ENCODE assay signal across 8 mouse cellular contexts in genomic region chr6:107530621-107531285, GRCm38 (mm10). TPM values are rescaled to one million over a fixed set of nuclear protein-coding genes. Genes with fewer than 3 reads are reported as not detected.
DNase-seq lines count a peak whose midpoint lies in the region; ATAC-seq and TF ChIP-seq lines count a peak whose summit lies in the region.

No protein-coding gene starts in this region.

- intact Hi-C loops in left cerebral cortex, adult 2 months (cut with DNase I): loop anchor here (5.0 to 10.0 kb wide), 3 partner anchors 494 to 706 kb away; no protein-coding TSS in a partner anchor
- intact Hi-C loops in left cerebral cortex, postnatal 14 days (cut with DNase I): loop anchor here (10.0 kb wide), 1 partner anchor 706 kb away; no protein-coding TSS in a partner anchor

- peak overlapping the region; percentile 88 for H3K4me3 ChIP-seq in left cerebral cortex, adult 2 months
- peak overlapping the region; percentile 67 for H3K4me3 ChIP-seq in forebrain, embryonic 16.5 days (replicated peaks; ENCODE audit: low read length)
- no peak overlapping the region for H3K4me3 ChIP-seq in lung, adult 2 months (replicated peaks; ENCODE audit: extremely low read depth, low read depth, low read length)

- peak overlapping the region; percentile 88 for H3K4me2 ChIP-seq in forebrain, embryonic 16.5 days (ENCODE audit: low read length)

- TF ChIP-seq CTCF in left cerebral cortex, adult 2 months (IDR thresholded peaks at IDR 0.05): no peak
- TF ChIP-seq CTCF in lung, adult 2 months (IDR thresholded peaks at IDR 0.05; ENCODE audit: insufficient read depth, low read length): no peak

- H3K9ac ChIP-seq in forebrain, embryonic 16.5 days (replicated peaks; ENCODE audit: low read depth, low read length): peak overlapping the region; percentile 96

- ATAC-seq in forebrain, embryonic 16.5 days: no peak; the same call in 1 of the 2 replicates
- ATAC-seq in megakaryocyte progenitor cell, adult 5-6 weeks (replicated peaks; ENCODE audit: poor library complexity): peak; percentile 55
- no peak for ATAC-seq in erythroid progenitor cell, adult 5-6 weeks (replicated peaks; ENCODE audit: low FRiP score, poor library complexity, severe bottlenecking)

- no peaks in the 10 kb centered on the region for H3K9me3 ChIP-seq in forebrain, embryonic 16.5 days (ENCODE audit: control insufficient read depth, low read length)

- H3K4me1 ChIP-seq in forebrain, embryonic 16.5 days (replicated peaks; ENCODE audit: control insufficient read depth, insufficient read depth, low read length): peaks cover 31% of the 10 kb centered on the region
- no peaks in the 10 kb centered on the region for H3K4me1 ChIP-seq in lung, adult 2 months (ENCODE audit: control insufficient read depth, insufficient read depth, low read length)

- DNase-seq in left cerebral cortex, adult 2 months (ENCODE audit: extremely low spot score in 1 of 2, low spot score in 2 of 2): no peak
- no peak for DNase-seq in left cerebral cortex, postnatal 14 days (ENCODE audit: low spot score in 2 of 2)
- DNase-seq in cerebellum, adult 18-20 months: peak; percentile 41 to 51
- no peak for DNase-seq in testis, postnatal 14 days (ENCODE audit: low spot score)
- DNase-seq in lung, adult 2 months: no peak

- no peaks in the 10 kb centered on the region for H3K36me3 ChIP-seq in forebrain, embryonic 16.5 days (ENCODE audit: control insufficient read depth, insufficient read depth)

- no peak for TF ChIP-seq POLR2A in lung, adult 2 months (IDR thresholded peaks at IDR 0.05; ENCODE audit: borderline replicate concordance, extremely low read depth, low read depth, low read length)

- H3K27me3 ChIP-seq in forebrain, embryonic 16.5 days (replicated peaks; ENCODE audit: control insufficient read depth, insufficient read depth, low read length): no peaks in the 10 kb centered on the region

- H3K27ac ChIP-seq in left cerebral cortex, adult 2 months: peak overlapping the region; percentile 89
- H3K27ac ChIP-seq in forebrain, embryonic 16.5 days (ENCODE audit: low read length): peak overlapping the region; percentile 93

- WGBS in forebrain, embryonic 16.5 days: 0% methylated on average over 15 of the region's 15 CpGs
- WGBS in lung, adult 2 months: 2% methylated on average over 15 of the region's 15 CpGs

RNA-seq across cellular contexts. Expression of gene Lrrn1, which starts 1.2 kb away (rescaled TPM):
- total RNA-seq in left cerebral cortex, adult 2 months (2021): 10 to 100 TPM; 49.7 to 52.7 TPM
- total RNA-seq in left cerebral cortex, postnatal 14 days (2021): 10 to 100 TPM; 42.8 to 51.6 TPM
- polyA plus RNA-seq in forebrain, embryonic 16.5 days (2015; fragmentation: Nextera tagmentation; extraction: Ambion mirVana): 44.6 and 51.4 TPM in 2 replicates
- total RNA-seq in megakaryocyte progenitor cell, adult 5-6 weeks (2015): not detected in 2 replicates
- total RNA-seq in megakaryocyte progenitor cell, adult 5-6 weeks (2017): not detected in 2 replicates
- not detected in 2 replicates for total RNA-seq in erythroid progenitor cell, adult 5-6 weeks (2015; ENCODE audit: low replicate concordance)
- 0.38 TPM in 1 of 2 replicates, not detected in the other for total RNA-seq in erythroid progenitor cell, adult 5-6 weeks (2017; ENCODE audit: low replicate concordance)
- polyA plus RNA-seq in lung, adult 2 months (2012; rRNA removed): 0.18 and 2.1 TPM in 2 replicates

Comparison
In these comparisons a context has a peak if more than half of its experiments do, and no peak if none do; other contexts are left out.
1. DNase-seq: peak in cerebellum, adult 18-20 months (2 of 2); none in left cerebral cortex, adult 2 months (0 of 2), left cerebral cortex, postnatal 14 days (0 of 2), testis, postnatal 14 days (single experiment) and lung, adult 2 months (single experiment).
2. RNA of gene Lrrn1, which starts 1.2 kb away (total RNA-seq): 49.7 to 52.7 TPM in left cerebral cortex, adult 2 months and 42.8 to 51.6 TPM in left cerebral cortex, postnatal 14 days; 0.38 TPM in erythroid progenitor cell, adult 5-6 weeks and not detected in megakaryocyte progenitor cell, adult 5-6 weeks; every median in the first group is over 10 times any median in the second.